Mouse (Mus musculus): ENCODE results near the gene Tsks. TPM values are rescaled to one million over a fixed set of nuclear protein-coding genes. Genes with fewer than 3 reads are reported as not detected.

The Tsks gene
- total RNA-seq, 4 experiments from 2014 or later = 0.37 to 0.85 (median 0.67) TPM

GRCm38 (mm10) chr7:44975117-44975419 lies 32.1 kb downstream of the Tsks start:
- no peak for DNase-seq (ENCODE audit: low spot score in 2 of 2)

DNA sequence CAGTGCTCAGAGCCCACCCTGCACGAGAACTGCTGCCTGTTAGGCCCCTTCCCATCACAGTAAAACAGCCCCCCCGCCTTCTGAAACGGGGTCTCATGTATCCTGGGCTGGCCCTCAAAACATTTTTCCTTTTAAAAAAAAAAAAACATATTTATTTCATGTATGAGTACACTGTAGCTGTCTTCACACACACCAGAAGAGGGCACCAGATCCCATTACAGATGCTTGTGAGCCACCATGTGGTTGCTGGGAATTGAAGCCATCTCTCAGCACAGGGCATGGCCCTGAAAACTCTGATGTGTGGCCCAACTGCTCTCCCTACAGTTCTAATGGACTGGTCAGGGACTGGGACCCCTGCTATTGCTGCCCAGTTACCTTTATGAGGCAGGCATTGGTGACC lies 35.3 kb downstream of the Tsks start:
- DNase-seq (ENCODE audit: low spot score in 2 of 2) = no peak

GRCm38 (mm10) chr7:44981539-44981938 lies 38.5 kb downstream of the Tsks start:
- DNase-seq (ENCODE audit: low spot score in 2 of 2) = no peak

DNA sequence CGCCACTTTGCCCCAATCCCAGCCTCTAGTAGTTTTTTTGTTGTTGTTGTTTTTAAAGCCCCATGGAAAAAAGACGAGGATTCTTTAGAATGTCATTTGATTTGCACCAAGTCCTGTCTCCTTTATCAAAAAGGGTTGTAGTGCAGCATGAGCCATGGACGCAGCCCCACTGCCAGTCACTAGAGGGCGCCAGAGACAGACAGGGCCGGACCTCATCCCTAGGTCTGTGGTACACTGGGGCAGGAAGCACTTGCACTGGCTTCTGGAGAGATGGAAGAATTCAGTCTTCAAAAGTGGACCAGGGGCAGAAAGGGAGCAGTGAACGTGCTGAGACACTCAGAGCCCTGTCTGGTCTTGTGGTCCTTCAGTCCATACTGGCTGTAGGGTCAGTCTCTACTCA lies 40.1 kb downstream of the Tsks start:
- DNase-seq (ENCODE audit: low spot score in 2 of 2) = peak; percentile 66 to 84

DNA sequence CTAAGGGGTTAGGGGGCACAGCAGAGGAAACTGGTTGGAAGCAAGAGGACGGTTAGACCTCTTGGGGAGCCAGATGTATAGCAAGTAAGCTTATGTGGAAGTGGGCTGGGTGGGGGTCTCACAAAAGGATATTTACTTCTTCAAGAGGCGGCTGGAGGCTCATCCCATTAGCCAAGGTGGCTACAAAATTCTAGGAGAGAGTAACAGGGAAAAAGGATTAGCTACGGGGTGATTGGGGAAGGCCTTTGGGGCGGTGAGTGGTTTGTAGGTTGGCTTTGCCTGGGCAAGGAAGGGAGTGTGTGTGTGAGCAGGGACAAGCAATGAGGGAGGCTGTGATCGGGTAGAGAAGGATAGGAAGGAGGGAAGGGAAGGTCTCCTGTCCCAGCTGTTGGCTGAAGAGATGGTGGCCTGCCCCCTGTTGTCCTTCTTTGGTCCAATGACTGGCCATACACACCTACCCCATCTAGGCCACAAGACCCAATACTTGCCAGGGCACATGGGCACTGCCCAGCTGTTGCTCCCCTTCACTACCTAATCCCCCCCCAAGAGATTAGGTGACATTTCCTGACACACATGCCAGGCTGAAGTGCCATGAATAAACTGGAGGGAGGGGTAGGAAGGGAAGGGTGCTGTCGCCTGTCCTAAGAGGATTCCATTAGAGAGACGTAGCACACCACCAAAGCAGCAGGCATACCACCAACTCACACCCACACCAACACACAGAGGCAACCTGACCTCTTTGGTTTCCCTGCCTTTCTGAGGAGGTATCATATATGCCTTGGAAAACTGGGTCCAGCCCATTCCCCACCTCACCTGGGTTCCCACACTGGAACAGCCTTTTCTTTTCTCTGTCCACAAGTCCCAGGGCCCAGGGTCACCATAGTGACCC lies 41.2 kb downstream of the Tsks start:
- DNase-seq (ENCODE audit: low spot score in 2 of 2) = no peak

DNA sequence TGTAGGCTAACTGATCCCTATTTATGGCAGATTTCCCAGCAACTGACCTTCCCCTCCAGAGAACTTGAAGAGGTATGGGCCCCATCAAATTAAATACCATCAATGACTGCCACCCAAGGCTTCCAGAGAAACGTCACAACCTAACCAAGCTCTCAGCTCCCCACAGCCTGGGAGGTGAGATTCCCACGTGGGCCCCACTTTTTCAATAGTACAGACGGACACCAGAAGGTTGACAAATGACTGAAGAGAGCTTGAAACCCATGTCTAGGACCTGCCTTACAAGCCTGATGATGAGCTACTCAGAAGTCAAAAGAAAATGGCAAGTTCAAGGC lies 41.8 kb downstream of the Tsks start:
- no peak for DNase-seq (ENCODE audit: low spot score in 2 of 2)

DNA sequence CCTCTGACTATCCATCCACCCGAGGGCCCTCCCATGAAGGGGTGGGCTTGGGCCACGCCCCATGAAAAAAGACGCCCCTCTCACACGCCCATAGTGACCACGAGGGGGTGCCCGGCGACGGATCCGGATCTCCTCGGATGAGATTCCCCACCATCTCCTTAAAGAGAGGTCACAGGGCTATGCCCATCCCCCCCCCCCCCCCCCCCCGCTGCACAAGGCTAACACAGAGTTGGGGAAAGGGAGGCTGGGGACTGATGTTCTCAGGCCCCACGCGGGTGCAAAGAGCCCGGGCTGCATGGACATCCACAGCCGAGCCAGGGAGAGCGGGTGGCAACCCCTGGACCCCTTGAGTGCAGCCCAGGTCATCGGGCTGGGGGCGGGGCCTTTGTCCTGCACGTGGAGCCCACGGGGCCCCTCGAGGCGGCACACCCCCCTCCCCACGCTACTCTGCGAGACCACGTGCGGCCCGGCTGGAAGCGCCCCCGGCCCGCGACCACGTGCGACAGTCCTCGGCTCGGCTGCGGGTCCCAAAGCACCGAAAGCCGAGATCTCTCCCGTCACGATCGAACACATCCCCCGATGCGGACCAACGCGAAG lies 42.7 kb downstream of the Tsks start:
- DNase-seq (ENCODE audit: low spot score in 2 of 2) = no peak

DNA sequence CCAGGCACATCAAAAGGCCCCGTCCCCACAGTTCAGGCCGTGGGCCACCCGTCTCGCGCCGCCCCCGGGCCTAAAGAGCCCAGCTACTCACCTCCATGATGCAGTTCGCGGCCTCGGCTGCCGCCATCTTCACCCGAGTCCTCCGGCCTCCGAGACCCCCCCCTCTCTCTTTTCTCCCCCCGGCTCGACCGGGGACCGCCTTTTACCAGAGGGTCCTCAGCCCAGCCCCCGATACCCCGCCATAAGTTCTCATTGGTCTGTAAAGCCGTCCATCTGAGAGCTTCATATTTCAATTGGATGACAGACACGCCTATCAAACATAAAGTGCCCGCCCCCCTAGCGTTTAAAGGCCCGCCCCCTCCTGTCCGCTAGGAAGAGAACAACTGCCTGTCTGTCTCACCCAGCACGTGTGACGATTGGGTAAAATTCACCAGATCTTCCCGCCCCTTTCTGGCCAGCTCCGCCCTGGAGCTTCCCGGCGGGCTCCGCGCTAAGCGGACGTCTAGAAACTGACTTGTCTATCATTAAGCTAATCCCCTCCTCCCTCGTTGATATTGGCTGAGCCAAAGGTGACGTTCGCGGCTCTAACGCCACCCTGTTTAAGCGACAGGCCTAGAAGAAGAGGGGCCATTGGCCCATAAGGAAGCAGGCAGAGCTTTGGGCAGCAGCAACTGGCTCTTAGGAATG lies 43.3 kb downstream of the Tsks start, which contains the start of gene Prmt1:
Gene Prmt1 (minus strand): TSS at position 377 of the 687 bp plus-strand sequence.
- DNase-seq (ENCODE audit: low spot score in 2 of 2) = peak; percentile 99 to 100

- no peak for DNase-seq (ENCODE audit: low spot score in 2 of 2)
Measured at GRCm38 (mm10) chr7:44986879-44987718, 44.1 kb downstream of the Tsks start.

DNA sequence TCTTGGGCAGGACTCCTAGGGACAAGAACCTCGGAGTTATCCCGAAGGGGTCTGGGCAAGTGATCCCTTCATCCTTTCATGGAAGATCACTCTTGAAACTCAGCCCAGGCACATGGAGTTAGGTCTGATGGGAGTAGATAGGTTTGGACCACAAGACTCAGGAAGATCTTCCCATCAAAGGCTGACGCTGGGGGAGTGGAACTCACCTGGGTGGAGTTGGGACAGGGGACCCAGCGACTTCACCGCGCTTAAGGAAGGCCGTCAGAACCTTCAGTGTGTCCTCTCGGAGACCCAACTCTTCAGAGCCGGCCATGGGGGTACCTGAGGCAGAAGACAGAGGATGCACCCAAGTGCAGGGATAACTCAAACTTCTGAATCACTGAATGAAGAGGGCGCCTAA lies 53.7 kb downstream of the Tsks start:
- no peak for DNase-seq (ENCODE audit: low spot score in 2 of 2)

- peak; percentile 94 to 95 for DNase-seq (ENCODE audit: low spot score in 2 of 2)
Measured at GRCm38 (mm10) chr7:44997231-44997939, 54.4 kb downstream of the Tsks start, which contains the start of gene Irf3. Irf3 (plus strand) TSS chr7:44997648.

GRCm38 (mm10) chr7:44997940-44998428 lies 55.0 kb downstream of the Tsks start:
- DNase-seq (ENCODE audit: low spot score in 2 of 2) = no peak

GRCm38 (mm10) chr7:44998501-44998955 lies 55.5 kb downstream of the Tsks start, which contains the start of gene Bcl2l12:
Bcl2l12 (minus strand) TSS chr7:44998712.
- no peak for DNase-seq (ENCODE audit: low spot score in 2 of 2)

GRCm38 (mm10) chr7:44999753-45000152 lies 56.7 kb downstream of the Tsks start:
- no peak for DNase-seq (ENCODE audit: low spot score in 2 of 2)

- no peak for DNase-seq (ENCODE audit: low spot score in 2 of 2)
Measured at GRCm38 (mm10) chr7:45000539-45001114, 57.6 kb downstream of the Tsks start.

GRCm38 (mm10) chr7:45002440-45002839 lies 59.4 kb downstream of the Tsks start:
- DNase-seq (ENCODE audit: low spot score in 2 of 2) = no peak

DNA sequence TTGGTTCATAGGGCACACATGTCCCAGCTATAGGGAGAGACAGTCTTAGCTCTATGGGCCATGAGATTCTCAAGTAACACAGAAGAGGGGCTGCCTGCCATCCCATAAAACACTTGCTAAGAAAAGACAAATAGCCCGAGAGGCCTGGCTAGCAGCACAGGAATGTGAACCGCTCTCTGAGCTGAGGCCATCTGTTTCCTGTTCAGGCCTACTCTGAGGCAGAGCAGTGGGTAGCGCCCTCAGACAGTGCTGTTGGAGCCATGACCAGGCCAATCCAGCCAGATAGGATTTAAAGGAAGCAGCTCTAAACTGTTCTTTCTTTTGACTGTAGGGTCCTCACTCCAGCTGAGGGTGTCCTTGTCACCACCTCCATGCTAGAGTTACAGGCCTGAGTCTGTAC lies 61.5 kb downstream of the Tsks start:
- DNase-seq (ENCODE audit: low spot score in 2 of 2) = no peak

GRCm38 (mm10) chr7:45005321-45005992 lies 62.5 kb downstream of the Tsks start:
- no peak for DNase-seq (ENCODE audit: low spot score in 2 of 2)

- no peak for DNase-seq (ENCODE audit: low spot score in 2 of 2)
Measured at GRCm38 (mm10) chr7:45006503-45006902, 63.5 kb downstream of the Tsks start.

DNA sequence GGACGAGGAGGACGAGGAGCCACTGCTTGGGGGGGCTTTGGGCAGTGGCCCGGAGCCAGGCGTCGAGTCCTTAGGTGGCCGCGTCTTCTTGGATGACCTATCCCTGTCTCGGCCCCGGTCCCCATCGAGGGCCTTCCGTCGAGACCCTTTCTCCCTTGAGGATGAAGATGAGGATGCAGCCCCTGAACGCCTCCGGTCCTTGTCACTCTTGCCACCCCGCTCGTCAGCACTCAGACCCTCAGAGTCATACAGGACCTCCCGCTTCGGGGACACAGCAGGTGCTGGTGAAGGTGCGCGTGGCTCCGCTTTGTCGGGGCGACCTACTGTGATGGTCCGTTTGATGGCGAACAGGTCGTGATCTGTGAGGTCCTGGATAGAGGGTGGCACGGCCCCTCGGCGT lies 64.1 kb downstream of the Tsks start:
- no peak for DNase-seq (ENCODE audit: low spot score in 2 of 2)

Data from layer of hippocampus, adult 8-10 months (tissue).